Mouse (Mus musculus) cortical plate, adult 2 months (tissue): ENCODE measurements at regions not wholly inside any gene's neighbourhood (a gene's known extent, or its start where the extent isn't known, plus 50 kb on each side); places are given as distances from the start of the nearest gene placed in this dataset.

ENCODE experiments used
- H3K27ac ChIP-seq: fragments of 200-500 bp; 2 replicates; pipeline ENCODE4 v1.5.1; 2012; ENCODE audit warnings: low read length, control low read depth, inconsistent platforms; ENCODE audit not compliant: insufficient read depth
- H3K4me1 ChIP-seq: fragments of 200-500 bp; 2 replicates; pipeline ENCODE4 v1.6.1; 2011; ENCODE audit warnings: low read length; ENCODE audit not compliant: control insufficient read depth, insufficient read depth
- H3K4me3 ChIP-seq: fragments of 200-500 bp; 2 replicates; pipeline ENCODE4 v1.5.1; 2011; ENCODE audit warnings: mild to moderate bottlenecking, low read length, control low read depth; ENCODE audit not compliant: insufficient read depth
- CTCF ChIP-seq: fragments of 200-500 bp; IDR thresholded peaks from 2 replicates; pipeline ENCODE4 v1.5.1; 2011; ENCODE audit warnings: mild to moderate bottlenecking, control low read depth, low read length; ENCODE audit not compliant: insufficient read depth; ENCODE audit errors: extremely low read depth
- POLR2A ChIP-seq: fragments of 200-500 bp; IDR thresholded peaks from 2 replicates; pipeline ENCODE4 v1.6.1; 2011; ENCODE audit warnings: mild to moderate bottlenecking, low read length, control low read depth; ENCODE audit not compliant: insufficient read depth; ENCODE audit errors: extremely low read depth

GRCm38 (mm10) chr15:7508535-7508934 is 110.3 kb upstream of the Egflam start:
- Histone ChIP-seq H3K27ac (no peak overlapping the region), H3K4me1 (no peaks in the 10 kb centered on the region), H3K4me3 (no peak overlapping the region)
- TF ChIP-seq CTCF (no peak), POLR2A (no peak)

- Histone ChIP-seq H3K27ac (no peak overlapping the region), H3K4me1 (no peaks in the 10 kb centered on the region), H3K4me3 (no peak overlapping the region)
- TF ChIP-seq POLR2A = no peak
- no peak for TF ChIP-seq CTCF
Observed at GRCm38 (mm10) chr15:7514743-7515273, 116.6 kb upstream of the Egflam start.

GRCm38 (mm10) chr15:7521611-7522010 is 123.4 kb upstream of the Egflam start:
- H3K4me3 ChIP-seq = no peak overlapping the region
- no peak overlapping the region for H3K27ac ChIP-seq
- TF ChIP-seq CTCF (no peak), POLR2A (no peak)
- no peaks in the 10 kb centered on the region for H3K4me1 ChIP-seq

GRCm38 (mm10) chr15:7522902-7523786 is 124.9 kb upstream of the Egflam start:
- Histone ChIP-seq H3K4me1 (no peaks in the 10 kb centered on the region), H3K4me3 (no peak overlapping the region), H3K27ac (no peak overlapping the region)
- TF ChIP-seq CTCF = no peak
- no peak for TF ChIP-seq POLR2A

GRCm38 (mm10) chr15:7530959-7531588 is 132.9 kb upstream of the Egflam start:
- no peak overlapping the region for H3K27ac ChIP-seq
- TF ChIP-seq POLR2A = no peak
- no peak for TF ChIP-seq CTCF
- no peak overlapping the region for H3K4me3 ChIP-seq
- H3K4me1 ChIP-seq = no peaks in the 10 kb centered on the region

- no peak for TF ChIP-seq CTCF
- no peak for TF ChIP-seq POLR2A
- H3K4me1 ChIP-seq = no peaks in the 10 kb centered on the region
- no peak overlapping the region for H3K4me3 ChIP-seq
Observed at GRCm38 (mm10) chr15:7537858-7538257, 139.7 kb upstream of the Egflam start.

GRCm38 (mm10) chr15:7553190-7553895 is 155.1 kb upstream of the Egflam start:
- Histone ChIP-seq H3K4me3 (no peak overlapping the region), H3K27ac (no peak overlapping the region), H3K4me1 (no peaks in the 10 kb centered on the region)
- TF ChIP-seq CTCF (no peak), POLR2A (no peak)

More at GRCm38 (mm10) chr15:7537858-7538257, 139.7 kb upstream of the Egflam start:
- no peak overlapping the region for H3K27ac ChIP-seq

GRCm38 (mm10) chr15:7554433-7554832 is 156.2 kb upstream of the Egflam start:
- TF ChIP-seq POLR2A = no peak
- no peak for TF ChIP-seq CTCF
- H3K4me1 ChIP-seq = no peaks in the 10 kb centered on the region
- H3K4me3 ChIP-seq = no peak overlapping the region
- no peak overlapping the region for H3K27ac ChIP-seq

GRCm38 (mm10) chr15:7563279-7563678 is 165.1 kb upstream of the Egflam start:
- no peak overlapping the region for H3K4me3 ChIP-seq
- H3K27ac ChIP-seq = no peak overlapping the region
- TF ChIP-seq POLR2A = no peak
- no peak for TF ChIP-seq CTCF
- H3K4me1 ChIP-seq = no peaks in the 10 kb centered on the region
